Mouse (Mus musculus) CH12.LX (cell line): ENCODE measurements around the gene Ube2b. TPM values are rescaled to one million over a fixed set of nuclear protein-coding genes. Genes with fewer than 3 reads are reported as not detected.

ENCODE experiments used
- DNase-seq: peaks from one replicate; pipeline ENCODE4 v3.0.0-alpha.2; 2013; ENCODE audit errors: extremely low read depth
- H3K27ac ChIP-seq: 2 replicates; pipeline ENCODE4 v1.5.1; 2012; ENCODE audit warnings: low read depth, mild to moderate bottlenecking, control low read depth, moderate library complexity; ENCODE audit not compliant: insufficient read depth
- H3K27me3 ChIP-seq: replicated peaks from 2 replicates; pipeline ENCODE3; 2012; ENCODE audit warnings: inconsistent platforms
- H3K36me3 ChIP-seq, 2 experiments: replicated peaks in 1 of 2; 2 replicates each; pipeline versions ENCODE3 to v1.6.1; 2012; ENCODE audit warnings: inconsistent platforms in 1 of 2, low read length in 1 of 2, mild to moderate bottlenecking in 1 of 2, mixed read lengths in 1 of 2, moderate library complexity in 1 of 2; ENCODE audit not compliant: control insufficient read depth in 1 of 2, insufficient read depth in 1 of 2
- H3K4me1 ChIP-seq, 2 experiments: 2 replicates each; pipeline ENCODE4 v1.6.1; 2012; ENCODE audit warnings: inconsistent platforms in 1 of 2, moderate library complexity in 1 of 2; ENCODE audit not compliant: insufficient read depth in 2 of 2, control insufficient read depth in 1 of 2
- H3K4me2 ChIP-seq: 2 replicates; pipeline ENCODE4 v1.6.1; 2012; ENCODE audit warnings: low read depth, mild to moderate bottlenecking, control low read depth; ENCODE audit not compliant: poor library complexity, insufficient read depth, severe bottlenecking
- H3K4me3 ChIP-seq, 3 experiments: fragments of 150-350 bp in 1 of 3; sonication (generic) in 1 of 3; replicated peaks in 1 of 3; 2 replicates each; pipeline versions ENCODE3 to v1.5.1; 2011 to 2012; ENCODE audit warnings: low read depth in 2 of 3, low read length in 2 of 3, mild to moderate bottlenecking in 2 of 3, moderate library complexity in 2 of 3, control low read depth in 1 of 3, improper control_type of control experiment in 1 of 3, inconsistent platforms in 1 of 3, mixed read lengths in 1 of 3; ENCODE audit not compliant: poor library complexity in 1 of 3
- H3K79me2 ChIP-seq: replicated peaks from 2 replicates; pipeline ENCODE4 v1.6.1; 2012; ENCODE audit warnings: mild to moderate bottlenecking, moderate library complexity; ENCODE audit not compliant: control insufficient read depth, poor library complexity, insufficient read depth, severe bottlenecking; ENCODE audit errors: extremely low read depth
- H3K9ac ChIP-seq: 2 replicates; pipeline ENCODE4 v1.6.1; 2012; ENCODE audit warnings: low read depth, mild to moderate bottlenecking, control low read depth, moderate library complexity; ENCODE audit not compliant: insufficient read depth
- H3K9me3 ChIP-seq: replicated peaks from 2 replicates; pipeline ENCODE3; 2012; ENCODE audit warnings: low read length, inconsistent platforms, mixed read lengths
- CHD1 ChIP-seq: IDR thresholded peaks from 2 replicates; pipeline ENCODE4 v1.6.1; 2012; ENCODE audit warnings: low read depth, low read length, improper control_type of control experiment, inconsistent platforms
- CHD2 ChIP-seq: IDR thresholded peaks from 2 replicates; pipeline ENCODE4 v1.6.1; 2011; ENCODE audit warnings: low read length, improper control_type of control experiment
- CTCF ChIP-seq, 2 experiments: IDR thresholded peaks in 1 of 2; conservative IDR thresholded peaks in 1 of 2; 2 replicates each; pipeline ENCODE4 v1.5.1; 2011 to 2012; ENCODE audit warnings: low read depth in 2 of 2, low read length in 2 of 2, improper control_type of control experiment in 1 of 2, inconsistent platforms in 1 of 2, mild to moderate bottlenecking in 1 of 2, moderate library complexity in 1 of 2
- EP300 ChIP-seq: IDR thresholded peaks from 2 replicates; pipeline ENCODE4 v1.6.1; 2011; ENCODE audit warnings: low read length, improper control_type of control experiment
- ETS1 ChIP-seq: conservative IDR thresholded peaks from 2 replicates; pipeline ENCODE4 v1.6.1; 2012; ENCODE audit warnings: low read depth, mild to moderate bottlenecking, inconsistent platforms, low read length, improper control_type of control experiment, moderate library complexity
- HCFC1 ChIP-seq: IDR thresholded peaks from 2 replicates; pipeline ENCODE4 v1.6.1; 2012; ENCODE audit warnings: low read depth, mild to moderate bottlenecking, inconsistent platforms, low read length, improper control_type of control experiment
- IRF4 ChIP-seq: IDR thresholded peaks from 2 replicates; pipeline ENCODE4 v1.6.1; 2014; ENCODE audit warnings: low read depth, mild to moderate bottlenecking, inconsistent platforms, low read length, improper control_type of control experiment
- JUN ChIP-seq: IDR thresholded peaks from 2 replicates; pipeline ENCODE4 v1.6.1; 2011; ENCODE audit warnings: low read depth, mild to moderate bottlenecking, low read length, improper control_type of control experiment, moderate library complexity; ENCODE audit not compliant: insufficient read depth
- MXI1 ChIP-seq: IDR thresholded peaks from 2 replicates; pipeline ENCODE4 v1.6.1; 2011; ENCODE audit warnings: mild to moderate bottlenecking, low read depth, low read length, improper control_type of control experiment
- NRF1 ChIP-seq: IDR thresholded peaks from 2 replicates; pipeline ENCODE4 v1.6.1; 2014; ENCODE audit warnings: low read depth, mild to moderate bottlenecking, inconsistent platforms, low read length, improper control_type of control experiment, moderate library complexity
- POLR2AphosphoS2 ChIP-seq: IDR thresholded peaks from 2 replicates; pipeline ENCODE4 v1.6.1; 2011; ENCODE audit warnings: low read depth, low read length, improper control_type of control experiment
- RAD21 ChIP-seq: IDR thresholded peaks from 2 replicates; pipeline ENCODE4 v1.6.1; 2011; ENCODE audit warnings: low read depth, mild to moderate bottlenecking, low read length, improper control_type of control experiment, moderate library complexity
- RCOR1 ChIP-seq: conservative IDR thresholded peaks from 2 replicates; pipeline ENCODE4 v1.6.1; 2012; ENCODE audit warnings: low read depth, mild to moderate bottlenecking, inconsistent platforms, low read length, improper control_type of control experiment
- SIN3A ChIP-seq: IDR thresholded peaks from 2 replicates; pipeline ENCODE4 v1.6.1; 2012; ENCODE audit warnings: low read length, improper control_type of control experiment, inconsistent platforms
- SMC3 ChIP-seq: IDR thresholded peaks from 2 replicates; pipeline ENCODE4 v1.6.1; 2011; ENCODE audit warnings: low read depth, low read length, improper control_type of control experiment
- TCF12 ChIP-seq: IDR thresholded peaks from 2 replicates; pipeline ENCODE4 v1.6.1; 2014; ENCODE audit warnings: low read depth, mild to moderate bottlenecking, inconsistent platforms, low read length, improper control_type of control experiment
- UBTF ChIP-seq: IDR thresholded peaks from 2 replicates; pipeline ENCODE4 v1.6.1; 2012; ENCODE audit warnings: low read depth, mild to moderate bottlenecking, inconsistent platforms, low read length, improper control_type of control experiment, moderate library complexity
- USF1 ChIP-seq: IDR thresholded peaks from 2 replicates; pipeline ENCODE4 v1.6.1; 2014; ENCODE audit warnings: low read depth, mild to moderate bottlenecking, inconsistent platforms, low read length, improper control_type of control experiment
- USF2 ChIP-seq: conservative IDR thresholded peaks from 2 replicates; pipeline ENCODE4 v1.6.1; 2011; ENCODE audit warnings: low read depth, low read length, improper control_type of control experiment
- ZMIZ1 ChIP-seq: IDR thresholded peaks from 2 replicates; pipeline ENCODE4 v1.6.1; 2012; ENCODE audit warnings: low read depth, mild to moderate bottlenecking, inconsistent platforms, low read length, improper control_type of control experiment
- ZNF384 ChIP-seq: IDR thresholded peaks from 2 replicates; pipeline ENCODE4 v1.6.1; 2012; ENCODE audit warnings: low read depth, low read length, improper control_type of control experiment, inconsistent platforms
- dilution Hi-C: fragments of 300-500 bp; cut with MboI; formaldehyde crosslinking; loops from 2 replicates; pipeline ENCODE4 v1.14.3; 2020; ENCODE audit warnings: low sequenced_read_pairs; ENCODE audit not compliant: extremely low pct_unique_long_range_greater_than_20kb, extremely low pct_ligation_motif_present
- in situ Hi-C: fragments of 300-500 bp; cut with MboI; formaldehyde crosslinking; loops from 3 replicates; pipeline ENCODE4 v1.14.3; 2019; ENCODE audit warnings: low sequenced_read_pairs, low pct_ligation_motif_present, low pct_unique_long_range_greater_than_20kb, mixed read lengths
- polyA plus RNA-seq: library from polyadenylated mRNA; unstranded; fragments of >175 nt; gene quantifications from 2 replicates; pipeline ENCODE4 v1.2.1, GENCODE M21; 2012; ENCODE audit warnings: low read depth; ENCODE audit not compliant: insufficient read length
- total RNA-seq, 2 experiments: library from RNA; depleted of rRNA; stranded (reverse); fragments of 300-350 nt in 1 of 2; fragments of >200 nt in 1 of 2; gene quantifications; 2 replicates each; pipeline ENCODE4 v1.2.3; 2012 to 2014

The Ube2b gene
- total and polyA plus RNA-seq, 3 experiments: 76.7 to 278 (median 230) TPM

- H3K4me3 ChIP-seq: no peak overlapping the region
- TF ChIP-seq ZNF384 (no peak), ETS1 (no peak), USF2 (no peak), CHD2 (no peak), MXI1 (no peak), CHD1 (no peak), USF1 (no peak), ZMIZ1 (no peak), HCFC1 (no peak), POLR2AphosphoS2 (no peak), EP300 (no peak)
- TF ChIP-seq, all 38 proteins: peak for 0
- Histone ChIP-seq H3K9me3 (peaks cover 15% of the 10 kb centered on the region), H3K9ac (no peak overlapping the region), H3K27me3 (no peaks in the 10 kb centered on the region), H3K36me3 (peaks cover 55 to 73% of the 10 kb centered on the region in 2 experiments), H3K4me2 (no peak overlapping the region), H3K4me1 (peaks cover 4 to 30% of the 10 kb centered on the region in 2 experiments; a peak in 3 of 4 replicates), H3K27ac (no peak overlapping the region), H3K79me2 (peaks cover 25% of the 10 kb centered on the region)
- DNase-seq: no peak
- dilution Hi-C loops: no loop called here
- in situ Hi-C loops: no loop called here
Observed at GRCm38 (mm10) chr11:51971644-51972043, 28.9 kb downstream of the Ube2b start.

- H3K9me3 ChIP-seq: peaks cover 15% of the 10 kb centered on the region
- DNase-seq: peak; percentile 27
- peaks cover 5 to 30% of the 10 kb centered on the region in 2 experiments; a peak in 3 of 4 replicates for H3K4me1 ChIP-seq
- H3K36me3 ChIP-seq: peaks cover 43 to 54% of the 10 kb centered on the region in 2 experiments
- TF ChIP-seq RAD21 (peak; percentile 29), CTCF (conservative IDR thresholded peaks at IDR 0.05 in 1 of 2, IDR thresholded peaks at IDR 0.05 in 1 of 2; ENCODE audit: low read depth in 2 of 2, low read length in 2 of 2) (peak in 1 of 2 experiments; percentile 51; a peak in 2 of 4 replicates), SIN3A (no peak), RCOR1 (no peak), IRF4 (no peak), JUN (no peak), SMC3 (peak; percentile 12; the same call in 1 of the 2 replicates), NRF1 (no peak), UBTF (no peak), TCF12 (0 out of 2 replicates have a peak, but pooled peaks have one; percentile 16)
- dilution Hi-C loops: no loop called here
- peak overlapping the region in 1 of 3 experiments; percentile 57 for H3K4me3 ChIP-seq
- no peak overlapping the region for H3K27ac ChIP-seq
- H3K27me3 ChIP-seq: no peaks in the 10 kb centered on the region
- peaks cover 25% of the 10 kb centered on the region for H3K79me2 ChIP-seq
- no peak overlapping the region for H3K4me2 ChIP-seq
- no peak overlapping the region for H3K9ac ChIP-seq
- in situ Hi-C loops: loop anchor here (10.0 kb wide), 1 partner anchor 145 kb away; no protein-coding TSS in a partner anchor
Observed at GRCm38 (mm10) chr11:51969511-51969910, 31.1 kb downstream of the Ube2b start.
